Mouse (Mus musculus) forebrain, embryonic 14.5 days (tissue): ENCODE data around the gene Acyp2. TPM values are rescaled to one million over a fixed set of nuclear protein-coding genes. Genes with fewer than 3 reads are reported as not detected.

Experiments
- ATAC-seq: fragments of 200-750 bp; cut with Nextera tagmentation; 2 replicates; pipeline ENCODE4 v1.8.0; 2017; ENCODE audit warnings: mild to moderate bottlenecking, moderate library complexity
- DNase-seq: peaks from one replicate; pipeline ENCODE4 v3.0.0-alpha.2; 2015; ENCODE audit warnings: low spot score
- H3K27ac ChIP-seq: fragments of 300-500 bp; sonication (generic); 2 replicates; pipeline ENCODE4 v1.5.1; 2014; ENCODE audit warnings: low read depth, mild to moderate bottlenecking, control low read depth, low read length, moderate library complexity
- H3K27me3 ChIP-seq: fragments of 300-500 bp; sonication (generic); replicated peaks from 2 replicates; pipeline ENCODE4 v1.6.1; 2014; ENCODE audit warnings: low read length, control low read depth, mixed read lengths; ENCODE audit not compliant: control insufficient read depth, insufficient read depth
- H3K36me3 ChIP-seq: fragments of 300-500 bp; sonication (generic); 2 replicates; pipeline ENCODE4 v1.6.1; 2014; ENCODE audit warnings: low read length, control low read depth; ENCODE audit not compliant: control insufficient read depth, insufficient read depth
- H3K4me1 ChIP-seq: fragments of 300-500 bp; sonication (generic); 2 replicates; pipeline ENCODE4 v1.6.1; 2014; ENCODE audit warnings: antibody characterized with exemption, low read length, control low read depth; ENCODE audit not compliant: control insufficient read depth, insufficient read depth
- H3K4me2 ChIP-seq: fragments of 300-500 bp; sonication (generic); 2 replicates; pipeline ENCODE4 v1.6.1; 2014; ENCODE audit warnings: mild to moderate bottlenecking, control low read depth, low read length
- H3K4me3 ChIP-seq: fragments of 300-500 bp; sonication (generic); 2 replicates; pipeline ENCODE4 v1.5.1; 2014; ENCODE audit warnings: low read depth, low read length, control low read depth
- H3K9ac ChIP-seq: fragments of 300-500 bp; sonication (generic); 2 replicates; pipeline ENCODE4 v1.6.1; 2014; ENCODE audit warnings: mild to moderate bottlenecking, low read length, control low read depth, moderate library complexity
- H3K9me3 ChIP-seq: fragments of 300-500 bp; sonication (generic); replicated peaks from 2 replicates; pipeline ENCODE4 v1.6.1; 2016; ENCODE audit warnings: low read length, control low read depth, mixed read lengths; ENCODE audit not compliant: control insufficient read depth
- WGBS: fragments of 180-500 bp; shearing (Covaris S2); extraction: QIAGEN DNeasy Blood & Tissue Kit; methylation state at CpG from one replicate; pipeline ENCODE4 v1.1.7; 2014; 5-methylcytosine and 5-hydroxymethylcytosine counted together
- polyA plus RNA-seq: library from polyadenylated mRNA; unstranded; fragments of >200 nt; fragmentation: Nextera tagmentation; extraction: Ambion mirVana; gene quantifications from 2 replicates; pipeline ENCODE4 v1.2.1, GENCODE M21; 2014

Acyp2 gene
- polyA plus RNA-seq = 10.1 and 13.3 TPM in 2 replicates

- Histone ChIP-seq H3K9me3 (no peaks in the 10 kb centered on the region), H3K9ac (peak within 1 kb of the TSS; percentile 84), H3K27ac (peak within 1 kb of the TSS; percentile 44), H3K27me3 (no peaks in the 10 kb centered on the region), H3K4me2 (peak within 1 kb of the TSS; percentile 62), H3K4me3 (peak within 1 kb of the TSS; percentile 58), H3K4me1 (no peaks in the 10 kb centered on the region), H3K36me3 (no peaks in the 10 kb centered on the region)
- under 1% methylated on average over 40 of the region's 40 CpGs for WGBS
- ATAC-seq (peak; percentile 95), DNase-seq (peak; percentile 83)
These were observed at the start of gene Acyp2 for GRCm38 (mm10) chr11:30649001-30649637. Gene Acyp2, minus strand, starts transcription at chr11:30649587.

GRCm38 (mm10) chr11:30689421-30689820 lies 40.0 kb upstream of the Acyp2 start:
- Histone ChIP-seq H3K27ac (no peak overlapping the region), H3K4me1 (no peaks in the 10 kb centered on the region), H3K9ac (no peak overlapping the region), H3K9me3 (no peaks in the 10 kb centered on the region), H3K4me3 (no peak overlapping the region), H3K36me3 (no peaks in the 10 kb centered on the region), H3K4me2 (no peak overlapping the region), H3K27me3 (no peaks in the 10 kb centered on the region)
- ATAC-seq (no peak), DNase-seq (no peak)
- 72% methylated on average over 1 of the region's 1 CpGs for WGBS

DNA sequence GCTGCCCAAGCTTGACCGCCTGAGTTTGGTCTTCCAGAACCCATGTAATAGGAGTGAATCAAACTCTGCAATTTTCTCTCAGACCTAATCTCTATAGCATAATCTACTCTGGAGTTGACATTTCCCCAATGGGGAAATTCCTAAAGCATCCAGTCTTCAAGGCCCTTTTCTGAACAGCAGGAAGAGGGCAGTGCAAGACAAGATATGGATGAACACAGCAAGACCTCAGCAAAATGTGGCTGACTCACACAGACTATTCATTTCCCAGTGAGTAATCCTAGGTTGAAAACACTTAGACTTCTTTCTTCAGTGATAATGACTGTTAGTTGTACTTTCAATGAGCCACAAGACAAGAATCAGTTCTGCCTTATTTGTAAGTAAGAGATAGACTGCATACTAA lies 26.7 kb upstream of the Acyp2 start:
- Histone ChIP-seq H3K36me3 (no peaks in the 10 kb centered on the region), H3K4me2 (no peak overlapping the region), H3K27ac (no peak overlapping the region), H3K4me1 (no peaks in the 10 kb centered on the region), H3K9me3 (no peaks in the 10 kb centered on the region), H3K4me3 (no peak overlapping the region), H3K9ac (no peak overlapping the region), H3K27me3 (no peaks in the 10 kb centered on the region)
- peak; percentile 45 for DNase-seq
- no peak for ATAC-seq
- WGBS = 86% methylated on average over 1 of the region's 1 CpGs

DNA sequence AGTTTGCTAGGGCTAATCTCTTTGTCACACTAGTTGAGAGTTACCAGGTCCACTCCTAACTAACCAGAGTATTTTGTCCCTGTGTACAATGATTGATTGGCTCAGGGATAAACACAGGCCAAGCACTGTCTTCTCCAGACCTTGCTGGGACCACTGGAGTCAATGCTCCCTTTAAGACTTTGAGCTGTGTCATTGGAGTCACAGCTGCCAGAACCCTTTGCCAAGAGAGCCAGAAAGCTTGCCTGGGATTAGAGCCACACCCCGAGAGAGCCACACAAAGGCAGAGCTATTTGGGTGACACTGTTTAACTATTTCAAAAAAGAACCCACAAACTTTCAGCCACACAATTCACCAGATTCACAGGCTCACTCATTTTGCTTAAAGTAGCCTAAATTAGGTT lies 23.3 kb upstream of the Acyp2 start:
- WGBS = 46% methylated on average over 1 of the region's 1 CpGs
- no peaks in the 10 kb centered on the region for H3K4me1 ChIP-seq
- DNase-seq (no peak), ATAC-seq (no peak)
- H3K9ac ChIP-seq = no peak overlapping the region
- no peaks in the 10 kb centered on the region for H3K9me3 ChIP-seq
- no peaks in the 10 kb centered on the region for H3K36me3 ChIP-seq
- H3K4me3 ChIP-seq = no peak overlapping the region
- H3K4me2 ChIP-seq = no peak overlapping the region
- no peaks in the 10 kb centered on the region for H3K27me3 ChIP-seq
- no peak overlapping the region for H3K27ac ChIP-seq

DNA sequence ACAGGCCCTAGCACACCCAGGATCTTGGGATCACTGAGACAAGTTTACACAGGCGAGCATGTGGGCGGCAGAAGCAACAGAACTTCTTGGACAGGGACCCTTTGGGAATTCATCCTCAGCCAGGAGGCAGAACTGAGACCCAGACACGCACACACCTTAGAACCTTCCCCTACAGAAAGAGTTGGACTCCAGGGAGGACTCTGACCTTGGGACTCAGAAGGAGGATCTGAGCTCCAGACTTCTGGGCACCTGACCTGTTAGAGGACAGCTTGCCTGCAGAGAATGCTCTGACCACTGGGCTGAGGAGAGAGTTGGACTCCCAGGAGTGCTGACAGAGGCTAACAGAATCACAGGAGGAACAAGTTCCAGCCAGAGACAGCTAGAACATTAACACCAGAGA lies 13.6 kb upstream of the Acyp2 start:
- Histone ChIP-seq H3K36me3 (no peaks in the 10 kb centered on the region), H3K9ac (no peak overlapping the region), H3K4me2 (no peak overlapping the region), H3K9me3 (no peaks in the 10 kb centered on the region), H3K4me1 (no peaks in the 10 kb centered on the region), H3K27ac (no peak overlapping the region), H3K4me3 (no peak overlapping the region), H3K27me3 (no peaks in the 10 kb centered on the region)
- no peak for DNase-seq
- ATAC-seq = no peak
- 88% methylated on average over 3 of the region's 3 CpGs for WGBS

- H3K4me1 ChIP-seq = no peaks in the 10 kb centered on the region
- no peak overlapping the region for H3K27ac ChIP-seq
- no peak overlapping the region for H3K4me2 ChIP-seq
- 75% methylated on average over 2 of the region's 2 CpGs for WGBS
- H3K4me3 ChIP-seq = no peak overlapping the region
- H3K9ac ChIP-seq = no peak overlapping the region
- no peak for ATAC-seq
- H3K27me3 ChIP-seq = no peaks in the 10 kb centered on the region
- no peaks in the 10 kb centered on the region for H3K9me3 ChIP-seq
- no peak for DNase-seq
- no peaks in the 10 kb centered on the region for H3K36me3 ChIP-seq
These were observed 13.2 kb upstream of the Acyp2 start for GRCm38 (mm10) chr11:30662591-30662990.

- 27% methylated on average over 2 of the region's 2 CpGs for WGBS
- H3K4me1 ChIP-seq = no peaks in the 10 kb centered on the region
- H3K27ac ChIP-seq = no peak overlapping the region
- ATAC-seq (peak; percentile 79), DNase-seq (peak; percentile 81)
- no peak overlapping the region for H3K9ac ChIP-seq
- H3K9me3 ChIP-seq = no peaks in the 10 kb centered on the region
- no peak overlapping the region for H3K4me3 ChIP-seq
- no peaks in the 10 kb centered on the region for H3K36me3 ChIP-seq
- H3K4me2 ChIP-seq = no peak overlapping the region
- H3K27me3 ChIP-seq = no peaks in the 10 kb centered on the region
These were observed 7.7 kb upstream of the Acyp2 start for GRCm38 (mm10) chr11:30657069-30657468.

DNA sequence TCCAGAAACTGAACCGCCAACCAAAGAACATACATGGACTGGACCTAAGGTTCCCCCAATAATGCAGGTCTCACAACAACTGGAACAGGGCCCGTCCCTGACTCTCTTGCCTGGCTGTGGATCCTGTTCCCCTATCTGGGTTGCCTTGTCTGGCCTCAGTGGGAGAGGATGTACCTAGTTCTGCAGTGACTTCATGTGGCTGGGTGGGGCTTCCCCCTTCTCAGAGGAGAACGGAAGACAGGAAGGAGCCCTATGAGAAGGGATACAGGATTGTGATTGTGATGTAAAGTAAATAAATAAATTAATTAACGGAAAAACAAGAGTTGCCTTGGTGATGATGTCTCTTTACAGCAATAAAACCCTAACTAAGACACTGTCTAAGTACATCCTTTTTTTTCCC lies 6.7 kb upstream of the Acyp2 start:
- no peaks in the 10 kb centered on the region for H3K4me1 ChIP-seq
- no peak overlapping the region for H3K4me2 ChIP-seq
- no peak overlapping the region for H3K4me3 ChIP-seq
- ATAC-seq = no peak
- no peak for DNase-seq
- H3K9me3 ChIP-seq = no peaks in the 10 kb centered on the region
- H3K27me3 ChIP-seq = no peaks in the 10 kb centered on the region
- no peaks in the 10 kb centered on the region for H3K36me3 ChIP-seq
- no peak overlapping the region for H3K27ac ChIP-seq
- 91% methylated on average over 4 of the region's 4 CpGs for WGBS
- H3K9ac ChIP-seq = no peak overlapping the region

- DNase-seq = no peak
- no peak overlapping the region for H3K4me2 ChIP-seq
These were observed 1.0 kb upstream of the Acyp2 start for GRCm38 (mm10) chr11:30650416-30650815.

More at GRCm38 (mm10) chr11:30650416-30650815, 1.0 kb upstream of the Acyp2 start:
- no peak overlapping the region for H3K4me3 ChIP-seq
- no peaks in the 10 kb centered on the region for H3K9me3 ChIP-seq
- WGBS = 79% methylated on average over 1 of the region's 1 CpGs
- no peaks in the 10 kb centered on the region for H3K27me3 ChIP-seq
- no peak for ATAC-seq
- H3K4me1 ChIP-seq = no peaks in the 10 kb centered on the region
- no peak overlapping the region for H3K27ac ChIP-seq
- no peaks in the 10 kb centered on the region for H3K36me3 ChIP-seq
- H3K9ac ChIP-seq = no peak overlapping the region
